Mouse (Mus musculus) kidney, adult 2 months (tissue): ENCODE data around the gene Nol3.

Experiments used
- CTCF ChIP-seq: fragments of 200-500 bp; conservative IDR thresholded peaks from 2 replicates; pipeline ENCODE4 v1.5.1; 2011; ENCODE audit warnings: low read depth, mild to moderate bottlenecking, control low read depth, low read length, moderate library complexity, mixed read lengths; ENCODE audit not compliant: insufficient read depth, insufficient read length
- POLR2A ChIP-seq: fragments of 200-500 bp; IDR thresholded peaks from one replicate; pipeline ENCODE4 v1.6.1; 2011; ENCODE audit warnings: low read depth, low read length, control low read depth

GRCm38 (mm10) chr8:105326141-105326672, 50.3 kb downstream of the Nol3 start, which contains the start of the genes Lrrc29 and Tmem208:
- TF ChIP-seq POLR2A, result peak; percentile 77
- TF ChIP-seq CTCF, result peak; percentile 43
